Mouse (Mus musculus): Measurements from ENCODE around the gene Aacs.

GRCm38 (mm10) chr5:125486088-125486487 lies 10.5 kb downstream of the Aacs start:
- no peak for TF ChIP-seq CTCF (conservative IDR thresholded peaks at IDR 0.05 in 1 of 2, IDR thresholded peaks at IDR 0.05 in 1 of 2; ENCODE audit: low read depth in 2 of 2, low read length in 2 of 2)
- no peak for TF ChIP-seq CHD2 (IDR thresholded peaks at IDR 0.05; ENCODE audit: low read length)
- no peak for TF ChIP-seq MAX (IDR thresholded peaks at IDR 0.05; ENCODE audit: low read length)
